Mouse (Mus musculus) embryonic facial prominence, embryonic 14.5 days (tissue): ENCODE data around the gene Nkpd1. TPM values are rescaled to one million over a fixed set of nuclear protein-coding genes. Genes with fewer than 3 reads are reported as not detected.
A peak's percentile ranks its signal among the peaks of the same experiment; 100 is the strongest.

Experiments
- ATAC-seq: fragments of 200-750 bp; cut with Nextera tagmentation; 2 replicates; pipeline ENCODE4 v1.8.0; 2017; ENCODE audit warnings: low read depth, moderate number of reproducible peaks, moderate TSS enrichment
- DNase-seq: peaks from one replicate; pipeline ENCODE4 v3.0.0-alpha.2; 2015; ENCODE audit warnings: low spot score
- H3K27ac ChIP-seq: fragments of 300-500 bp; sonication (generic); replicated peaks from 2 replicates; pipeline ENCODE4 v1.5.1; 2014; ENCODE audit warnings: low read depth, mild to moderate bottlenecking, low read length, moderate library complexity
- H3K27me3 ChIP-seq: fragments of 300-500 bp; sonication (generic); replicated peaks from 2 replicates; pipeline ENCODE4 v1.6.1; 2014; ENCODE audit warnings: low read length; ENCODE audit not compliant: control insufficient read depth, insufficient read depth
- H3K36me3 ChIP-seq: fragments of 300-500 bp; sonication (generic); 2 replicates; pipeline ENCODE4 v1.6.1; 2014; ENCODE audit warnings: low read length, mixed read lengths; ENCODE audit not compliant: control insufficient read depth, insufficient read depth
- H3K4me1 ChIP-seq: fragments of 300-500 bp; sonication (generic); 2 replicates; pipeline ENCODE4 v1.6.1; 2014; ENCODE audit warnings: antibody characterized with exemption, low read length; ENCODE audit not compliant: control insufficient read depth, insufficient read depth
- H3K4me2 ChIP-seq: fragments of 300-500 bp; sonication (generic); 2 replicates; pipeline ENCODE4 v1.6.1; 2014; ENCODE audit warnings: low read depth, mild to moderate bottlenecking, low read length, moderate library complexity, mixed read lengths
- H3K4me3 ChIP-seq: fragments of 300-500 bp; sonication (generic); 2 replicates; pipeline ENCODE4 v1.5.1; 2014; ENCODE audit warnings: low read depth, mild to moderate bottlenecking, low read length
- H3K9ac ChIP-seq: fragments of 300-500 bp; sonication (generic); 2 replicates; pipeline ENCODE4 v1.6.1; 2014; ENCODE audit warnings: low read depth, mild to moderate bottlenecking, low read length, moderate library complexity, mixed read lengths
- H3K9me3 ChIP-seq: fragments of 300-500 bp; sonication (generic); 2 replicates; pipeline ENCODE4 v1.6.1; 2016; ENCODE audit warnings: low read length; ENCODE audit not compliant: control insufficient read depth
- WGBS: fragments of 180-500 bp; shearing (Covaris S2); extraction: QIAGEN DNeasy Blood & Tissue Kit; methylation state at CpG from one replicate; pipeline ENCODE4 v1.1.7; 2014; 5-methylcytosine and 5-hydroxymethylcytosine counted together
- polyA plus RNA-seq: library from polyadenylated mRNA; unstranded; fragments of >200 nt; fragmentation: Nextera tagmentation; extraction: Ambion mirVana; gene quantifications from 2 replicates; pipeline ENCODE4 v1.2.1, GENCODE M21; 2014

Nkpd1 gene
- polyA plus RNA-seq, 1 experiment from 2014 or later = 0.42 TPM

DNA sequence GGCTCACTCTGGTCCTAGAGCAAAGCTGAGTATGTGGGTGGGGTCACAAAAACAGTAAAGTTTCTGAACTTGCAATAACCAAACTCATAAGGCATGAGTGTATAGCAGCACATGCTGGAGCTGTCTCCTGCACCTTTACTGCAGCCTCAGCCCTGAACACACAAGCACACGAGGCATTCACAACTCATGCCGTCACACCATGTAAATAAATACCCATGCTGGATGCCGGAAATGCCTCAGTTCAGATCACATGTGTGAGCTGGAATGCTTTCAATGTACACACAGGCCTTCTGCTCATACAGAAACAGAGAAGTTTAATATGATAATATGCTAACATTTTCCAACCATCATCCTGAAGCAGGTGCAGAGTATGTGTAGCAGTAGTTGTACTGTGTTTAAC is 28.4 kb downstream of the Nkpd1 start:
- Histone ChIP-seq H3K36me3 (no peaks in the 10 kb centered on the region), H3K4me1 (peaks cover 11% of the 10 kb centered on the region; the same call in 1 of the 2 replicates), H3K27ac (no peak overlapping the region), H3K27me3 (no peaks in the 10 kb centered on the region), H3K9me3 (no peaks in the 10 kb centered on the region), H3K4me3 (no peak overlapping the region), H3K9ac (no peak overlapping the region), H3K4me2 (no peak overlapping the region)
- no peak for ATAC-seq
- DNase-seq = no peak
- 54% methylated on average over 3 of the region's 3 CpGs for whole genome bisulfite sequencing

GRCm38 (mm10) chr7:19547344-19547969 is 29.8 kb downstream of the Nkpd1 start:
- H3K4me3 ChIP-seq = no peak overlapping the region
- H3K4me1 ChIP-seq = peaks cover under 1% of the 10 kb centered on the region; the same call in 1 of the 2 replicates
- no peak overlapping the region for H3K4me2 ChIP-seq
- DNase-seq (no peak), ATAC-seq (no peak)
- 51% methylated on average over 2 of the region's 2 CpGs for WGBS
- peaks cover 4% of the 10 kb centered on the region; the same call in 1 of the 2 replicates for H3K36me3 ChIP-seq
- H3K27me3 ChIP-seq = no peaks in the 10 kb centered on the region
- H3K27ac ChIP-seq = no peak overlapping the region
- no peaks in the 10 kb centered on the region for H3K9me3 ChIP-seq
- H3K9ac ChIP-seq = no peak overlapping the region

DNA sequence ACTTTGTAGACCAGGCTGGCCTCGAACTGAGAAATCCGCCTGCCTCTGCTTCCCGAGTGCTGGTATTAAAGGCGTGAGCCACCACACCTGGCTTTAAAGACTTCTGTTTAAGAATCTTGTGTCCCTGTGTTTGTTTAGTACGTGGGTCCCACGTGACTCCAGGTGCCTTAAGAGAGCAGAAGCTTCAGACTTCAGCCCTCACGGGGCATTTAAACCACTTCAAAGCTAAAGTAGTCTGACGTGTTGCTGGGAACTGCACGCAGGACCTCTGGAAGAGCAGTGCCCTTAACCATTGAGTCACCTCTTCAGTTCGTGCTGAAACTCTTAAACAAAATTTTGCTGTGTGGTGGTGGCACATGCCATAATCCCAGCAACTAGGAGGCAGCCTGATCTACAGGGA is 31.8 kb downstream of the Nkpd1 start:
- no peaks in the 10 kb centered on the region for H3K4me1 ChIP-seq
- H3K9me3 ChIP-seq = no peaks in the 10 kb centered on the region
- no peak overlapping the region for H3K9ac ChIP-seq
- H3K4me2 ChIP-seq = no peak overlapping the region
- no peak for DNase-seq
- H3K27ac ChIP-seq = no peak overlapping the region
- H3K27me3 ChIP-seq = no peaks in the 10 kb centered on the region
- whole genome bisulfite sequencing = 84% methylated on average over 10 of the region's 10 CpGs
- H3K4me3 ChIP-seq = no peak overlapping the region
- ATAC-seq = no peak
- peaks cover 12% of the 10 kb centered on the region for H3K36me3 ChIP-seq

DNA sequence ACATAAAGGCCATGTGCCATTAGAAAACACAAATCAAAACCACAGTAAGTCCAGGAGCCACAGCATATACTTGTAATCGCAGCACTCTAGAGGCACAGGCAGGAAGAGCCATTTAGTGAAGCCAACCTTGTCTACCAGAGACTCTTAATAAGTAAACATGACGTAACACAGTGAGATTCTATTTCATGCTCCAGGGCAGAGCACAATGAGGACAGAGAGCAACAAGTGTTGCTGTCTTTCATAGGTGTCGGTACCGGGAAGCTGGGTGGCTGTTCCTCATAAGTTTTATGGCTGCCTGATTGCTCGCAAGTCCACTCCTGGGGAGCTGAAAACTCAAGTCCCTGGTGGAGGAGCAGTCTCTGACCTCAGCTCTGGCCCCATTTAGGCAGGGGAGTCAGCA is 34.0 kb downstream of the Nkpd1 start:
- Histone ChIP-seq H3K4me1 (no peaks in the 10 kb centered on the region), H3K9ac (no peak overlapping the region), H3K27me3 (no peaks in the 10 kb centered on the region), H3K9me3 (no peaks in the 10 kb centered on the region), H3K4me2 (no peak overlapping the region), H3K27ac (no peak overlapping the region), H3K4me3 (no peak overlapping the region), H3K36me3 (peaks cover 20% of the 10 kb centered on the region)
- DNase-seq (no peak), ATAC-seq (no peak)
- 71% methylated on average over 5 of the region's 5 CpGs for WGBS

DNA sequence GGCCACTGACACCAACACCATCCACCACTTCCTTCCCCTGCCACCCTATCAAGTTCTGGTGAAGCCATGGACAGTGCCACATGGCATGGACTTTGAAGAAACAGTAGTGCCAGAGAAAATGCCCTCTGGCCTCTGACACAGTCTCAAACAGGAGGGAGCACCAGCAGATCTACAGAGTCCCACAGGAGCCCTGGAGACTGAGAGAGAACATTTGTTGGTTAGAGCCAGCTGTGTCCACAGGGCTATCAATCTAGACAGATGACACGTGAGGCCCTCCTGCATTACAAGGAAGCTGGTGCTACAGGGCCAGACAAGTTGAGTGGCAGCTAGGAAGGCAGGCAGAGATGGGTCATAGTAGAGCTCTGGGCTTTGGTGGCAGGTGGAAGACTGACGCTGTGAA is 34.8 kb downstream of the Nkpd1 start:
- ATAC-seq = no peak

GRCm38 (mm10) chr7:19554168-19554567 is 36.5 kb downstream of the Nkpd1 start:
- Histone ChIP-seq H3K4me3 (no peak overlapping the region), H3K36me3 (peaks cover 20% of the 10 kb centered on the region), H3K4me1 (peaks cover 4% of the 10 kb centered on the region; the same call in 1 of the 2 replicates), H3K9ac (peak overlapping the region; percentile 32; the same call in 1 of the 2 replicates), H3K4me2 (no peak overlapping the region), H3K27me3 (no peaks in the 10 kb centered on the region), H3K27ac (no peak overlapping the region), H3K9me3 (no peaks in the 10 kb centered on the region)
- ATAC-seq = no peak
- no peak for DNase-seq
- 71% methylated on average over 1 of the region's 1 CpGs for WGBS

More for the DNA sequence above, 34.8 kb downstream of the Nkpd1 start:
- H3K27ac ChIP-seq = no peak overlapping the region
- no peaks in the 10 kb centered on the region for H3K4me1 ChIP-seq
- no peak overlapping the region for H3K9ac ChIP-seq
- DNase-seq = peak; percentile 14
- H3K27me3 ChIP-seq = no peaks in the 10 kb centered on the region
- no peaks in the 10 kb centered on the region for H3K9me3 ChIP-seq
- H3K36me3 ChIP-seq = peaks cover 20% of the 10 kb centered on the region
- no peak overlapping the region for H3K4me2 ChIP-seq
- H3K4me3 ChIP-seq = no peak overlapping the region
- WGBS = 56% methylated on average over 2 of the region's 2 CpGs

DNA sequence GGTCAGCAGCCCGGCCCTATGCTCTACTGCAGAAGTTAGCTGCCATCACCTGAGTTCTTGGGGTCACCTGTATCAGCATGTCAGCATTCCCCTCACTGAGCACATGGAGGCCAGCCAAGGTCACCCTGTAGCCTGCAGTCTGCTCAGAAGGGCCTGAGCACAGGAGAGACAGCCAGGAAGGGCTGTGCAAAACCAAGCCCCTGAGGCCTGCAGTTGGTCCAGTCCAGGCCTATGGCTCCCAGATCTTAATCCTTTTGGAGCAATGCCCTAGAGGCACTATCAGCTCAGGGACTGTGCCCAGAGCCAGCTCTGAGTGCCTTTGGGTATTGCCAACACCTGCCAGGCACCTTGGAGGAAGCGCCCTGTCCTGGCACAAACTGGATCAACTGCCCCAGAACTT is 39.4 kb downstream of the Nkpd1 start:
- H3K27ac ChIP-seq = no peak overlapping the region
- H3K36me3 ChIP-seq = peaks cover 19% of the 10 kb centered on the region
- H3K4me3 ChIP-seq = no peak overlapping the region
- no peaks in the 10 kb centered on the region for H3K9me3 ChIP-seq
- no peak overlapping the region for H3K9ac ChIP-seq
- ATAC-seq (no peak), DNase-seq (no peak)
- no peak overlapping the region for H3K4me2 ChIP-seq
- H3K4me1 ChIP-seq = peaks cover 22% of the 10 kb centered on the region
- WGBS = 85% methylated on average over 2 of the region's 2 CpGs
- no peaks in the 10 kb centered on the region for H3K27me3 ChIP-seq

- no peaks in the 10 kb centered on the region for H3K27me3 ChIP-seq
- H3K27ac ChIP-seq = no peak overlapping the region
- no peaks in the 10 kb centered on the region for H3K9me3 ChIP-seq
- ATAC-seq (no peak), DNase-seq (no peak)
- no peak overlapping the region for H3K4me2 ChIP-seq
- WGBS = 90% methylated on average over 6 of the region's 6 CpGs
- H3K4me3 ChIP-seq = no peak overlapping the region
- peaks cover 26% of the 10 kb centered on the region for H3K4me1 ChIP-seq
- H3K36me3 ChIP-seq = peaks cover 11% of the 10 kb centered on the region
- no peak overlapping the region for H3K9ac ChIP-seq
Observed at GRCm38 (mm10) chr7:19557982-19558900, 40.6 kb downstream of the Nkpd1 start.
